Mouse (Mus musculus): ENCODE results near the gene Snx22. TPM values are rescaled to one million over a fixed set of nuclear protein-coding genes. Genes with fewer than 3 reads are reported as not detected.

Gene Snx22
- total and polyA plus RNA-seq, 3 experiments = 0.49 to 15.0 TPM; not detected in 1

DNA sequence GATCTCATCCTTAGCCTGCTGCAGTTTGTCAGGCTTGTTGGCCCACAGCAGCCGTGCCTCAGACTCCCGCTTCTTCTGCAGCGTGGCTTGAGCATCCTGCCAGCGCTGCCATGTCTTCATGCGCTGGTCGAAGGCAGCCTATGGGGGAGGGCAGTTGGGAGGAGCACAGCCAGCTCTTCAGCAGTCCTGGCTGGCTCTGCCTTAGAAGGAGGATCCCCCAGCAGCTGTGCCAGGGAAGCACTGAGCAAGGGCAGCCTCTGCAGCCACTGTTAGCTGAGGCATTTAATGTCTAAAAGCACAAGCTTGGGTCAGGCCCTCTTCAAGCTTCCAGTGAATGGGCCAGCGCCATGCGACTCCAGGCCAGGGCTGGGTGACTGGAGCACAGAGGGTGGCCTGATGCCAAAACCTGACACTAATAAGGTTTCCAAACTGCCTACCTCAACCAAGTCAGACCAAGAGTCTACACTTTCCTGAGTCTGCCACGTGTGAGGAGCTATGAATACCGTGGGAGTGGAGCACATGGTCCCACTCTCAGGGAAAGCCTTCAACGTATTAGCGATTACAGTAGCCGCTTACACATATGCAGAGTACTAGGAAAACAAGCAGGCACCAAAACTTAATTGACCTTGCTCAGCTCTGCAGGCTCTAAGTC is 21.2 kb upstream of the Snx22 start:
- H3K36me3 ChIP-seq (replicated peaks) = peaks cover 94% of the 10 kb centered on the region
- no peak overlapping the region for H3K4me3 ChIP-seq (ENCODE audit: low read depth, low read length)
- no peaks in the 10 kb centered on the region for H3K9me3 ChIP-seq (replicated peaks)
- ATAC-seq (ENCODE audit: extremely low read depth, insufficient number of reproducible peaks, low FRiP score, poor library complexity, severe bottlenecking) (no peak), DNase-seq (ENCODE audit: low spot score) (no peak)
- H3K4me1 ChIP-seq (ENCODE audit: insufficient read depth, low read depth, low read length) = peaks cover 5% of the 10 kb centered on the region; the same call in 1 of the 2 replicates
- TF ChIP-seq POLR2AphosphoS5 (IDR thresholded peaks at IDR 0.05; ENCODE audit: insufficient replicate concordance, low read depth, low read length) = no peak
- TF ChIP-seq GATA1 (IDR thresholded peaks at IDR 0.05; ENCODE audit: borderline replicate concordance, low read length) = no peak
- TF ChIP-seq TAL1 (conservative IDR thresholded peaks at IDR 0.05; ENCODE audit: low read depth, low read length) = no peak
- no peak for TF ChIP-seq GATA2 (IDR thresholded peaks at IDR 0.05; ENCODE audit: borderline replicate concordance, low read depth, low read length)
- no peak for TF ChIP-seq CTCF (IDR thresholded peaks at IDR 0.05; ENCODE audit: low read depth, low read length)
- no peaks in the 10 kb centered on the region for H3K27me3 ChIP-seq (ENCODE audit: insufficient read depth, low read length)

DNA sequence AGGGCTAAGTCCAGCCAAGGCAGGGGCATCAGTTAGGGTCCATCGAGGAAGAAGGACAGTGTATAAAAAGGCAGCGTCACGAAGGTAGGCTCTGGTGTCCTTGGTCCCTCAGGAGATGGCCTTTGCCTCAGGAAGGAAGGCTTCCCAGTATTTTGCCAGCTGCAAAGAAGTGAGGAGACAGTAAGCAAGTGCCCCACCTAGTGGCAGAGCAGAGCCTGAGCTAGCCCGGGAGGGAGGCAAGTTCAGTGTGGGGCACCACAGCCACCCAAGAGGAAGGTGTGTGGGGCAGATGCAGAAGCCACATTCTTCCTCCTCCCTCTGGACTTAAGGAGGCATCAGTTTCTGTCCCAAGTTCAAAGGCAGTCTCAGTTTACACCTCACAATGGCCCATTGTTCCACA is 18.9 kb upstream of the Snx22 start:
- peaks cover 3% of the 10 kb centered on the region; the same call in 1 of the 2 replicates for H3K4me1 ChIP-seq (ENCODE audit: insufficient read depth, low read depth, low read length)
- no peak for ATAC-seq (ENCODE audit: extremely low read depth, insufficient number of reproducible peaks, low FRiP score, poor library complexity, severe bottlenecking)
- no peaks in the 10 kb centered on the region for H3K9me3 ChIP-seq (replicated peaks)

DNA sequence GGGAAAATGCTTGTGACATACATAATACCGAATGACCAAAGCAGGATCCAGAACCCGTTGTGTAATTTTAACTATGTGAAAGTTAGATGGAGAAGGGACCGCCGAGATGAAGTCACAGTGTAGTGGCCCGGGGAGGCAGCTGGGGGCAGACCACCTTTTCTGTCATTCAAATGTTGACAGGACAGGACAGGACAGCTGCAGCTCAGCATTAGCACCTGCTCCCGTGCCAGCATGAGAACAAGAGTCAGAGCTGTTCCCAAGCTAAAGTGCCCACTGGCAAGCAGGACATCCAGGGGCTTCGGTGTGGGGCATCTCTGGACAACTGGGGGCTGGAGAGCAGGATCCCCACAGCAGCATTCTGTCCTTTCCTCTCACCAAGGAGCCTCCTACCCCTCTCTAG is 17.5 kb upstream of the Snx22 start:
- Histone ChIP-seq H3K4me1 (ENCODE audit: insufficient read depth, low read depth, low read length) (peaks cover 3% of the 10 kb centered on the region; the same call in 1 of the 2 replicates), H3K4me3 (ENCODE audit: low read depth, low read length) (no peak overlapping the region), H3K36me3 (replicated peaks) (peaks cover 58% of the 10 kb centered on the region), H3K27me3 (ENCODE audit: insufficient read depth, low read length) (peaks cover 4% of the 10 kb centered on the region; the same call in 1 of the 2 replicates), H3K9me3 (replicated peaks) (no peaks in the 10 kb centered on the region)
- ATAC-seq (ENCODE audit: extremely low read depth, insufficient number of reproducible peaks, low FRiP score, poor library complexity, severe bottlenecking) (no peak), DNase-seq (ENCODE audit: low spot score) (no peak)
- TF ChIP-seq GATA2 (IDR thresholded peaks at IDR 0.05; ENCODE audit: borderline replicate concordance, low read depth, low read length) (no peak), CTCF (IDR thresholded peaks at IDR 0.05; ENCODE audit: low read depth, low read length) (no peak), POLR2AphosphoS5 (IDR thresholded peaks at IDR 0.05; ENCODE audit: insufficient replicate concordance, low read depth, low read length) (no peak), TAL1 (conservative IDR thresholded peaks at IDR 0.05; ENCODE audit: low read depth, low read length) (no peak)

More for the DNA sequence above, 18.9 kb upstream of the Snx22 start:
- peak; percentile 22 for DNase-seq (ENCODE audit: low spot score)
- peaks cover 72% of the 10 kb centered on the region for H3K36me3 ChIP-seq (replicated peaks)
- no peak overlapping the region for H3K4me3 ChIP-seq (ENCODE audit: low read depth, low read length)
- H3K27me3 ChIP-seq (ENCODE audit: insufficient read depth, low read length) = no peaks in the 10 kb centered on the region; the same call in 1 of the 2 replicates
- peak; percentile 57 for TF ChIP-seq CTCF (IDR thresholded peaks at IDR 0.05; ENCODE audit: low read depth, low read length)
- TF ChIP-seq TAL1 (conservative IDR thresholded peaks at IDR 0.05; ENCODE audit: low read depth, low read length) = no peak
- no peak for TF ChIP-seq GATA1 (IDR thresholded peaks at IDR 0.05; ENCODE audit: borderline replicate concordance, low read length)
- TF ChIP-seq GATA2 (IDR thresholded peaks at IDR 0.05; ENCODE audit: borderline replicate concordance, low read depth, low read length) = no peak
- TF ChIP-seq POLR2AphosphoS5 (IDR thresholded peaks at IDR 0.05; ENCODE audit: insufficient replicate concordance, low read depth, low read length) = no peak

DNA sequence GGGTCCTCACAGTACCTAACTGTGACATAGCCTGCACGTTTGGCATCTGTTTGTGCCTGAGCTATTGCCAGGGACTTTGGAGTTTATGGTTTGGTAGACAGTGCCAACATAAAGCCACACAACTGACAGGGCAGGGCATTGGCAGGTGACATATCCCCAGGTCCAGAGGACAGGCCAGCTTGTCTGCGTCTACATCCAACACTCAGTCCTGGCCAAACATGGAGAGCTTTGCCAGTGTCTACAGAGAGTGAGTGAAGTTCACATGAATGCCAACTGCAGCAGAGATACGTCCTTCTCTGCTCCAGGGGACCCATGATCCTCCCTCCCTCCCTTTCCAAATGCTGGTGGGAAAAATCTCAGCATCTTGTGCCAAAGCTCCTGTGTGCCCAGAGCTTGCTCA is 14.7 kb upstream of the Snx22 start:
- peaks cover 30% of the 10 kb centered on the region for H3K36me3 ChIP-seq (replicated peaks)
- ATAC-seq (ENCODE audit: extremely low read depth, insufficient number of reproducible peaks, low FRiP score, poor library complexity, severe bottlenecking) (no peak), DNase-seq (ENCODE audit: low spot score) (no peak)
- TF ChIP-seq CTCF (IDR thresholded peaks at IDR 0.05; ENCODE audit: low read depth, low read length) (no peak), GATA1 (IDR thresholded peaks at IDR 0.05; ENCODE audit: borderline replicate concordance, low read length) (no peak), GATA2 (IDR thresholded peaks at IDR 0.05; ENCODE audit: borderline replicate concordance, low read depth, low read length) (no peak), POLR2AphosphoS5 (IDR thresholded peaks at IDR 0.05; ENCODE audit: insufficient replicate concordance, low read depth, low read length) (no peak), TAL1 (conservative IDR thresholded peaks at IDR 0.05; ENCODE audit: low read depth, low read length) (no peak)
- no peak overlapping the region for H3K4me3 ChIP-seq (ENCODE audit: low read depth, low read length)
- H3K4me1 ChIP-seq (ENCODE audit: insufficient read depth, low read depth, low read length) = peaks cover 3% of the 10 kb centered on the region; the same call in 1 of the 2 replicates
- peaks cover 14% of the 10 kb centered on the region; the same call in 1 of the 2 replicates for H3K27me3 ChIP-seq (ENCODE audit: insufficient read depth, low read length)
- H3K9me3 ChIP-seq (replicated peaks) = no peaks in the 10 kb centered on the region

DNA sequence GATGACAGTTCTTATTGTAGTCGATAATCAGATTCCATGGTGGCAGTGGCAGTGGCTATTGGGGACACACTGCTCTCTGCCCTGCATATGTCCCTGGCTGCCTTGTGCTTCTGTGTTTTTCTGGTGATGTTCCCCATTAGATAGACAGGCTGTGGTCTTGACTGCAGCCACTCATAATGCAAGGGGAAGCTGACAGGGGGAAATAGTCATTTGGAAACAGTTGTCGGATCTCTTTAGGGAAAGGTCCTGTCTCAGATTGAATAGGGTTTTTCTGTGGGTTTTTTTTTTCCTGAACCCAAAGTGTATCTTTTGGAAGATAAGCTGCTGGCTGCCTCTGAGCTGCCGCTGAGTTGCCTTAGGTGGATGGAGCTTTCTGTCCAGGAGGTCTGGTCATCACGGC is 12.5 kb upstream of the Snx22 start:
- H3K4me1 ChIP-seq (ENCODE audit: insufficient read depth, low read depth, low read length) = no peaks in the 10 kb centered on the region
- no peak overlapping the region for H3K4me3 ChIP-seq (ENCODE audit: low read depth, low read length)
- TF ChIP-seq CTCF (IDR thresholded peaks at IDR 0.05; ENCODE audit: low read depth, low read length) (no peak), POLR2AphosphoS5 (IDR thresholded peaks at IDR 0.05; ENCODE audit: insufficient replicate concordance, low read depth, low read length) (no peak), GATA2 (IDR thresholded peaks at IDR 0.05; ENCODE audit: borderline replicate concordance, low read depth, low read length) (no peak), GATA1 (IDR thresholded peaks at IDR 0.05; ENCODE audit: borderline replicate concordance, low read length) (no peak), TAL1 (conservative IDR thresholded peaks at IDR 0.05; ENCODE audit: low read depth, low read length) (no peak)
- ATAC-seq (ENCODE audit: extremely low read depth, insufficient number of reproducible peaks, low FRiP score, poor library complexity, severe bottlenecking) = no peak
- H3K36me3 ChIP-seq (replicated peaks) = peaks cover 9% of the 10 kb centered on the region
- no peaks in the 10 kb centered on the region for H3K9me3 ChIP-seq (replicated peaks)
- peaks cover 28% of the 10 kb centered on the region for H3K27me3 ChIP-seq (ENCODE audit: insufficient read depth, low read length)
- no peak for DNase-seq (ENCODE audit: low spot score)

DNA sequence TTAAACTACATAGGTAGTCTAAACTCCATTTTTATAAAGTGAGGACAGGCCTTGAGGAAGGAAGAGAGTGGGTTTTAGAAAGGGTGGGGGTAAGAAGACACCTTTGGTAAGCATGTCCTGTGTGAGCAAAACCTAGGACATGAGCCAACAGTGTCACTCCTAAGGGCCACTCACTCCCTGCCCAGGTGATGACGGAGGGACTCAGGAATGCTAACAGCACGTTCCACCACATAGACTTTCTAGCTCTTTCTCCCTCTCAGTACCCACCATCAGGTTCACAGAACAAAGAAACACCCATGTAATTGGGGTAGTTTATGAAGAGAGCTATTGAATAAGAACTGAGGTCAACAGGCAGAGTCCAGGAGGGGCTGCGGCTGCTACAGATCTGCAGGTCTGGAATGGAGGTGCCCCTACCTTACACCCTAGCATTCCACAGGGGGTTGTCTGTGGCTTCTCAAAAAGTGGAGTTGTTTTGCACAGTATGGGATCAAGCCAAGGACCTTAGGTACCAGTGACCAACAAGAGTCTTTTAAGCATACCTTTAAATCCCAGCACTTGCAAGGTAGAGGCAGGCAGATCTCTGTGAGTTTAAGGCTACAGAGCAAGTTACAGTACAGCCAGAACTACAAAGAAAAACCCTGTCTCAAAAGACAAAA is 11.4 kb upstream of the Snx22 start:
- DNase-seq (ENCODE audit: low spot score) (no peak), ATAC-seq (ENCODE audit: extremely low read depth, insufficient number of reproducible peaks, low FRiP score, poor library complexity, severe bottlenecking) (no peak)
- Histone ChIP-seq H3K4me3 (ENCODE audit: low read depth, low read length) (no peak overlapping the region), H3K27me3 (ENCODE audit: insufficient read depth, low read length) (peaks cover 30% of the 10 kb centered on the region), H3K4me1 (ENCODE audit: insufficient read depth, low read depth, low read length) (no peaks in the 10 kb centered on the region), H3K9me3 (replicated peaks) (no peaks in the 10 kb centered on the region), H3K36me3 (replicated peaks) (peaks cover under 1% of the 10 kb centered on the region)
- TF ChIP-seq TAL1 (conservative IDR thresholded peaks at IDR 0.05; ENCODE audit: low read depth, low read length) = no peak
- no peak for TF ChIP-seq GATA1 (IDR thresholded peaks at IDR 0.05; ENCODE audit: borderline replicate concordance, low read length)
- no peak for TF ChIP-seq CTCF (IDR thresholded peaks at IDR 0.05; ENCODE audit: low read depth, low read length)

Data from G1E (cell line).